Mouse (Mus musculus) neural tube, embryonic 12.5 days (tissue): ENCODE measurements around the gene Gse1. TPM values are rescaled to one million over a fixed set of nuclear protein-coding genes. Genes with fewer than 3 reads are reported as not detected.

Source experiments
- ATAC-seq: fragments of 200-750 bp; cut with Nextera tagmentation; 2 replicates; pipeline ENCODE4 v1.8.0; 2017; ENCODE audit warnings: low read depth, mild to moderate bottlenecking, moderate TSS enrichment, moderate library complexity; ENCODE audit not compliant: low FRiP score
- H3K27ac ChIP-seq: fragments of 300-500 bp; sonication (generic); 2 replicates; pipeline ENCODE4 v1.5.1; 2016
- H3K27me3 ChIP-seq: fragments of 300-500 bp; sonication (generic); replicated peaks from 2 replicates; pipeline ENCODE4 v1.6.1; 2016; ENCODE audit warnings: mild to moderate bottlenecking
- H3K36me3 ChIP-seq: fragments of 300-500 bp; sonication (generic); 2 replicates; pipeline ENCODE4 v1.6.1; 2016; ENCODE audit warnings: mild to moderate bottlenecking
- H3K4me1 ChIP-seq: fragments of 300-500 bp; sonication (generic); 2 replicates; pipeline ENCODE4 v1.6.1; 2016
- H3K4me2 ChIP-seq: fragments of 300-500 bp; sonication (generic); replicated peaks from 2 replicates; pipeline ENCODE4 v1.6.1; 2016; ENCODE audit warnings: mild to moderate bottlenecking
- H3K4me3 ChIP-seq: fragments of 300-500 bp; sonication (generic); 2 replicates; pipeline ENCODE4 v1.5.1; 2016
- H3K9ac ChIP-seq: fragments of 300-500 bp; sonication (generic); 2 replicates; pipeline ENCODE4 v1.6.1; 2016; ENCODE audit warnings: mild to moderate bottlenecking
- H3K9me3 ChIP-seq: fragments of 300-500 bp; sonication (generic); 2 replicates; pipeline ENCODE4 v1.6.1; 2016; ENCODE audit warnings: mild to moderate bottlenecking
- WGBS: fragments of 180-500 bp; shearing (Covaris S2); methylation state at CpG from one replicate; pipeline ENCODE4 v1.1.7; 2016; 5-methylcytosine and 5-hydroxymethylcytosine counted together
- polyA plus RNA-seq: library from polyadenylated mRNA; unstranded; fragments of >200 nt; fragmentation: Nextera tagmentation; extraction: Ambion mirVana; gene quantifications from 2 replicates; pipeline ENCODE4 v1.2.1, GENCODE M21; 2016

Gene Gse1
- polyA plus RNA-seq, 1 experiment from 2014 or later = 26.0 TPM

DNA sequence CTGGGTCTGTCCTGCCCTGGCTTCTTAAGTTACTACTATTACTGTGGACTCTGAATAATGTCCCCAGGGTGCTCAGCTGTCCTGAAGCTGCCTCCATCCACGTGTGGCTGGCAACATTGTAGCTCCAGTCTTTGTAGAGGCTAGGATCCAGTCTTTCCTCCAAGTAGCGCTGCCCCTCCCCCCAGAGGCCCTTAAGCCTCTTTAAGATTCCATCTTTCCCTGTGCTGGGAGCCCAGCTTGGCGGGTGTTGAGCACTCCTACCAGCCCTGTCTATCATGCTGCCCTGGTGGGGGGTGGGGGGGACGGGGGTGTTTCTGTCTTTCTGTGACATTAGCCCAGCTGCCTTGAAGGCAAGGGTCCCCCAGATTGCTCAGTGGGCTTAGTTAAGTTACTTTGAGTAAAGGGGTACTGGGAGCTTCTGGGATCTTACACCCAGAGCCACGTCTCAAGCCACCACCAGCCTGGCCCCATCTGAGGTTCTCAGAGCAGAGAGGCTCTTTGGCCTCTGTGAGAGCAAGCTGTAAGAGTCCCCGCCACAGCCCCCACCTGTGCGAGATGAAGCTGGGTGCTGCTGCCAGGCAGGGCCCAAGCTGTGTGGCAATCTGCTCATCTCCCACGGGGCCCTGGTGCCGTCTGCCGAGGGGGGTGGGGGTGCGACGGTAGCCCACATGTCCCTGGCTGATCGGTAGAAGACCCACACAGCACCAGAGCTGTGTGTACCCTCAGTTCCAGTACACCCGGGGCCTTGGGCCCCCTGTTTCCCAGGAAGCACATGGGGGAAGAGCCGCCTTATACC is 329.1 kb downstream of the Gse1 start:
- peaks cover 99% of the 10 kb centered on the region for H3K4me1 ChIP-seq
- H3K27ac ChIP-seq = peak overlapping the region; percentile 33; the same call in 1 of the 2 replicates
- WGBS = 65% methylated on average over 15 of the region's 15 CpGs
- ATAC-seq = 0 out of 2 replicates have a peak, but pooled peaks have one; percentile 3
- no peaks in the 10 kb centered on the region for H3K27me3 ChIP-seq
- 0 out of 2 replicates have a peak overlapping the region, but pooled peaks have one; percentile 26 for H3K9ac ChIP-seq
- peak overlapping the region; percentile 36; the same call in 1 of the 2 replicates for H3K4me2 ChIP-seq
- H3K9me3 ChIP-seq = no peaks in the 10 kb centered on the region
- H3K4me3 ChIP-seq = no peak overlapping the region
- peaks cover 26% of the 10 kb centered on the region for H3K36me3 ChIP-seq

DNA sequence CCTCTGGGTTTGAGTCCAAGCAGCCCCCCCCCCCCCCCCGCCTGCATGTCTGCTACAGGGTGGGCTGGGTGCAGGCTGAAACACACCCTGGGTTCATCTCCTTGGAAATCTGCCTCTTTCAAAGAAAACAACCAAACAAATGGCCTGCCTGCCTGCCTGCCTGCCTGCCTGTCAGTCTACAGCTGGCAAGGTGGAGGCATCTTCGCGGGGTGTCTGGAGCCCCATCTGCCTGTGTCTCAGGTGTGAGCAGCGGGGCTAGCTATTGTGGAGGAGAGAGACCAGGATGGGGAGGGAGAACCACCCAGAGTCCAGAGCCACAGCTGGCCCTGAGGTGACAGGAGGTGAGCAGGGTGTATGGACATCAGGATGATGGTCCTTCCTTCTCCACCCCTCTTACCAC is 329.9 kb downstream of the Gse1 start:
- no peak overlapping the region for H3K27ac ChIP-seq
- no peaks in the 10 kb centered on the region for H3K9me3 ChIP-seq
- H3K4me1 ChIP-seq = peaks cover 99% of the 10 kb centered on the region
- no peak overlapping the region for H3K4me3 ChIP-seq
- no peak overlapping the region for H3K4me2 ChIP-seq
- H3K27me3 ChIP-seq = no peaks in the 10 kb centered on the region
- no peak for ATAC-seq
- 71% methylated on average over 4 of the region's 4 CpGs for WGBS
- H3K36me3 ChIP-seq = peaks cover 26% of the 10 kb centered on the region
- H3K9ac ChIP-seq = no peak overlapping the region

DNA sequence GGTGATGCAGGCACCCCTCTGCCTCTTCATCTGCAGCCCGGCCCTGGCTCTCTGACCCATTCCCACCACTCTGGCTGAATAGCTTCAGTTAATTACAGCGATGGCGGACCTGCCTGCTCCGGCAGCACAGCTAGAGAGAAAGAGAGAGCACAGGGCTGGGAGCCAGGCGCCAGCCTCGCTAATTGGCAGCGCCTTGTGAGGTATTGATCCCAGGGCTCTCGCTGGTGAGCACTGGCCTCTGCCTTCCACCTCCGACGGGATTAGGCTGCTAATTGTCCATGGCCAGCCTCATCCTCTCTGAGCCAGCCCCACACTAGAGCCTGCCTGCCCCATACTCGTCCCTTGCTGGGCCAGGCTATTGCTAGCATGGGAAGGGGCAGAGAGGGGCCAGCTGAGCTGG is 331.4 kb downstream of the Gse1 start:
- Histone ChIP-seq H3K27ac (peak overlapping the region; percentile 70), H3K4me1 (peaks cover 99% of the 10 kb centered on the region), H3K9ac (peak overlapping the region; percentile 29; the same call in 1 of the 2 replicates), H3K27me3 (no peaks in the 10 kb centered on the region), H3K9me3 (no peaks in the 10 kb centered on the region), H3K36me3 (peaks cover 16% of the 10 kb centered on the region), H3K4me2 (peak overlapping the region; percentile 27), H3K4me3 (no peak overlapping the region)
- ATAC-seq = no peak
- WGBS = 14% methylated on average over 11 of the region's 11 CpGs

GRCm38 (mm10) chr8:120560535-120560934 is 332.3 kb downstream of the Gse1 start:
- no peak overlapping the region for H3K4me3 ChIP-seq
- no peak overlapping the region for H3K4me2 ChIP-seq
- no peak overlapping the region for H3K9ac ChIP-seq
- H3K27ac ChIP-seq = no peak overlapping the region; the same call in 1 of the 2 replicates
- peaks cover 10% of the 10 kb centered on the region; the same call in 1 of the 2 replicates for H3K36me3 ChIP-seq
- no peaks in the 10 kb centered on the region for H3K27me3 ChIP-seq
- H3K9me3 ChIP-seq = no peaks in the 10 kb centered on the region
- WGBS = 70% methylated on average over 5 of the region's 5 CpGs
- H3K4me1 ChIP-seq = peaks cover 98% of the 10 kb centered on the region
- ATAC-seq = no peak

DNA sequence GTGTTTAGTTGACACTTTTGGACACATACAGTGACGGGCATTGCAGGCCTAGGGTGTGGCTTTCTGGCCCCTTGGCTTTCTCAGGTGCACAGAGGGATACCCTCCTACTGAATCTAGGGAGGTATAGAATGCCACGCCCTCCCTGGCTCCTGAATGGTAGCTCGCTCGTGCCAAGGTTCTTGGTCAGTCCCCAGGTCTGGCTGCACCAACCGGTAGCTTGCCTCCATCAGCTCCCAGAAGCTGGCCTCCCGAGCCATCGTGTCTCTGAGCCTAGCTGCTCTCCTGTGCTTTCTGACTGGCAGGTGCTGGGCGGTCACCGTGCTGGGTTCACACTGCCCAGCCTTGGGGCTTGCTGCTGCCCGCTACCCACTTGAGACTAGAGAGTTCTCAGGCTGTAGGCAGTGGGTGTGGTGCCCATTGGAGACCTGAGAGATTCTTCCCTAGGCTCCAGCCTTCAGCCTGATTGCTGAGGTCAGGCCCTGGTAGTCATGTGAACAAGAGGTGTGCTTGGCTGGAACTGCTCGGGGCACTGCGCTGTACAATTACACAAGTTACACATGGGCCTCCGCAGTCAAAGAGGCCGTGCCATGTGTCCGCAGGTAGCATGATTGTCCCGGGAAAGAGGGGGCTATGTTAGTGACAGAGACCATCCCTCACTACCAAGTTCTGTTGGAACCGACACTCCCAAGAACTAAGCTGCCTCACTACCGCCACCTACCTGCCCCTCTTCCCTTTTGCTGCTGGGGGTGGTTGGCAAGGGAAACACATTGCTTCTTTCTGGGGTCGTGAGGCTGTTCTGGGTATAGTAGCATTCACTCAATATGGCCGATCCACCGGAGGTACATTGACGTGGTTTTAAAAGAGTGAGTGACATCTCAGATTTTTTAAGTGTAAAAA is 333.5 kb downstream of the Gse1 start:
- H3K27me3 ChIP-seq = no peaks in the 10 kb centered on the region
- H3K27ac ChIP-seq = peak overlapping the region; percentile 69; the same call in 1 of the 2 replicates
- no peak for ATAC-seq
- H3K36me3 ChIP-seq = peaks cover 22% of the 10 kb centered on the region
- H3K9ac ChIP-seq = no peak overlapping the region
- 80% methylated on average over 22 of the region's 22 CpGs for WGBS
- H3K4me2 ChIP-seq = no peak overlapping the region
- no peak overlapping the region for H3K4me3 ChIP-seq
- peaks cover 98% of the 10 kb centered on the region for H3K4me1 ChIP-seq
- H3K9me3 ChIP-seq = no peaks in the 10 kb centered on the region

- H3K27me3 ChIP-seq = no peaks in the 10 kb centered on the region
- 0 out of 2 replicates have a peak, but pooled peaks have one; percentile 5 for ATAC-seq
These were observed 334.6 kb downstream of the Gse1 start for GRCm38 (mm10) chr8:120562680-120563347.

GRCm38 (mm10) chr8:120563348-120563724 is 335.1 kb downstream of the Gse1 start:
- peak overlapping the region; percentile 34 for H3K4me2 ChIP-seq
- 11% methylated on average over 8 of the region's 8 CpGs for WGBS
- peak overlapping the region; percentile 69 for H3K27ac ChIP-seq
- no peaks in the 10 kb centered on the region for H3K9me3 ChIP-seq
- peaks cover 31% of the 10 kb centered on the region for H3K36me3 ChIP-seq
- no peaks in the 10 kb centered on the region for H3K27me3 ChIP-seq
- no peak overlapping the region for H3K4me3 ChIP-seq
- peak; percentile 27 for ATAC-seq
- H3K4me1 ChIP-seq = peaks cover 86% of the 10 kb centered on the region
- peak overlapping the region; percentile 33; the same call in 1 of the 2 replicates for H3K9ac ChIP-seq

More at GRCm38 (mm10) chr8:120562680-120563347, 334.6 kb downstream of the Gse1 start:
- no peak overlapping the region for H3K4me3 ChIP-seq
- H3K27ac ChIP-seq = peak overlapping the region; percentile 69
- 73% methylated on average over 18 of the region's 18 CpGs for WGBS
- peaks cover 91% of the 10 kb centered on the region for H3K4me1 ChIP-seq
- peak overlapping the region; percentile 34 for H3K4me2 ChIP-seq
- no peaks in the 10 kb centered on the region for H3K9me3 ChIP-seq
- peak overlapping the region; percentile 33; the same call in 1 of the 2 replicates for H3K9ac ChIP-seq
- H3K36me3 ChIP-seq = peaks cover 27% of the 10 kb centered on the region

- Histone ChIP-seq H3K27ac (peak overlapping the region; percentile 69), H3K9ac (0 out of 2 replicates have a peak overlapping the region, but pooled peaks have one; percentile 33), H3K36me3 (peaks cover 39% of the 10 kb centered on the region), H3K4me1 (peaks cover 77% of the 10 kb centered on the region), H3K4me3 (no peak overlapping the region), H3K4me2 (peak overlapping the region; percentile 34), H3K27me3 (no peaks in the 10 kb centered on the region), H3K9me3 (no peaks in the 10 kb centered on the region)
- 42% methylated on average over 20 of the region's 20 CpGs for WGBS
- ATAC-seq = peak; percentile 30
These were observed 335.9 kb downstream of the Gse1 start for GRCm38 (mm10) chr8:120563851-120564837.

GRCm38 (mm10) chr8:120565151-120565711 is 337.0 kb downstream of the Gse1 start:
- WGBS = 19% methylated on average over 7 of the region's 7 CpGs
- ATAC-seq = no peak
- Histone ChIP-seq H3K9ac (0 out of 2 replicates have a peak overlapping the region, but pooled peaks have one; percentile 9), H3K27ac (peak overlapping the region; percentile 37; the same call in 1 of the 2 replicates), H3K4me3 (no peak overlapping the region), H3K4me2 (0 out of 2 replicates have a peak overlapping the region, but pooled peaks have one; percentile 10), H3K36me3 (peaks cover 49% of the 10 kb centered on the region), H3K9me3 (no peaks in the 10 kb centered on the region), H3K27me3 (no peaks in the 10 kb centered on the region), H3K4me1 (peaks cover 67% of the 10 kb centered on the region)

- H3K4me1 ChIP-seq = peaks cover 53% of the 10 kb centered on the region
- peaks cover 62% of the 10 kb centered on the region for H3K36me3 ChIP-seq
- no peak overlapping the region for H3K4me3 ChIP-seq
- H3K9me3 ChIP-seq = no peaks in the 10 kb centered on the region
- no peaks in the 10 kb centered on the region for H3K27me3 ChIP-seq
- no peak overlapping the region for H3K4me2 ChIP-seq
- no peak for ATAC-seq
- no peak overlapping the region for H3K27ac ChIP-seq
- no peak overlapping the region for H3K9ac ChIP-seq
- WGBS = 88% methylated on average over 8 of the region's 8 CpGs
These were observed 338.4 kb downstream of the Gse1 start for GRCm38 (mm10) chr8:120566681-120567080.
